Mouse (Mus musculus) liver, postnatal 0 days (tissue): ENCODE measurements around the gene Uso1.

ENCODE experiments used
- CTCF ChIP-seq: sonication (generic); IDR thresholded peaks from 2 replicates; pipeline ENCODE4 v1.5.1; 2016; ENCODE audit warnings: antibody characterized with exemption, low read depth
- EP300 ChIP-seq: IDR thresholded peaks from 2 replicates; pipeline ENCODE4 v1.6.1; 2016; ENCODE audit warnings: antibody characterized with exemption, low read depth, mild to moderate bottlenecking

DNA sequence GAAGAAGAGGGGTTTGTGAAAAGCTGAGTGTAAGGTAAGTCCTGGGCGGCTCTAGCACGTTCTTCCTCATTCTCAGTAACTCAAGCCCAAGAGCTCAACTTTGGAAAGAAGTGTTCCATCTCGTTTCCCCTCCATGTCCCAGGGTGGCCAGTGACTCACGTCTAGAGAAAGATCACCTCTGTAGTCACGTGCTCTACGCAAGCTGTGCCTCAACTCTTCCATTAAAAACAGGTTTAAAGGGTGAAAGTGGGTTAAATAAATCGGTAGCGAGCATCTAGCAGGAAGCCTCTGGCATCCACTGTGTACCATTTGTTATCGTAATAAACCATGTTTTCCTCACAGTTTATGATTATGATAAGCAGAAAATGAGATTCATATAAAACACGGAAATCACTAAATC, 94.1 kb downstream of the Uso1 start:
- no peak for TF ChIP-seq CTCF
- no peak for TF ChIP-seq EP300
